Mouse (Mus musculus) MEL (cell line): ENCODE data around the gene Kansl3. TPM values are rescaled to one million over a fixed set of nuclear protein-coding genes. Genes with fewer than 3 reads are reported as not detected.

Experiments used
- DNase-seq: peaks from one replicate; pipeline ENCODE4 v3.0.0; 2011; ENCODE audit warnings: low read depth, low spot score
- H3K27ac ChIP-seq: 2 replicates; pipeline ENCODE4 v1.5.1; 2012; ENCODE audit warnings: low read depth, mild to moderate bottlenecking, control low read depth, low read length, moderate library complexity; ENCODE audit not compliant: control insufficient read depth
- H3K27me3 ChIP-seq, 2 experiments: fragments of 150-350 bp in 1 of 2; sonication (generic) in 1 of 2; 2 replicates each; pipeline ENCODE4 v1.6.1; 2012; ENCODE audit warnings: low read length in 2 of 2, mild to moderate bottlenecking in 2 of 2, improper control_type of control experiment in 1 of 2, moderate library complexity in 1 of 2; ENCODE audit not compliant: insufficient read depth in 2 of 2, control insufficient read depth in 1 of 2
- H3K36me3 ChIP-seq, 2 experiments: 2 replicates each; pipeline ENCODE4 v1.6.1; 2012 to 2014; ENCODE audit warnings: low read length in 2 of 2, improper control_type of control experiment in 1 of 2, inconsistent platforms in 1 of 2, mild to moderate bottlenecking in 1 of 2; ENCODE audit not compliant: insufficient read depth in 2 of 2, control insufficient read depth in 1 of 2
- H3K4me1 ChIP-seq, 2 experiments: fragments of 150-350 bp in 1 of 2; sonication (generic) in 1 of 2; 2 replicates each; pipeline ENCODE4 v1.6.1; 2012; ENCODE audit warnings: low read length in 2 of 2, improper control_type of control experiment in 1 of 2, mild to moderate bottlenecking in 1 of 2; ENCODE audit not compliant: insufficient read depth in 2 of 2, control insufficient read depth in 1 of 2
- H3K4me3 ChIP-seq, 2 experiments: fragments of 150-350 bp in 1 of 2; sonication (generic) in 1 of 2; 2 replicates each; pipeline ENCODE4 v1.5.1; 2012; ENCODE audit warnings: low read depth in 2 of 2, low read length in 2 of 2, mild to moderate bottlenecking in 2 of 2, moderate library complexity in 2 of 2, control low read depth in 1 of 2, improper control_type of control experiment in 1 of 2; ENCODE audit not compliant: control insufficient read depth in 1 of 2, insufficient read depth in 1 of 2
- H3K79me2 ChIP-seq: 2 replicates; pipeline ENCODE4 v1.6.1; 2012; ENCODE audit warnings: mild to moderate bottlenecking, low read length, moderate library complexity; ENCODE audit not compliant: control insufficient read depth, poor library complexity, insufficient read depth
- H3K9ac ChIP-seq: 2 replicates; pipeline ENCODE4 v1.6.1; 2012; ENCODE audit warnings: low read depth, mild to moderate bottlenecking, control low read depth, low read length, moderate library complexity; ENCODE audit not compliant: control insufficient read depth, poor library complexity, severe bottlenecking
- H3K9me3 ChIP-seq: fragments of 150-350 bp; sonication (generic); replicated peaks from 2 replicates; pipeline ENCODE4 v1.6.1; 2012; ENCODE audit warnings: mild to moderate bottlenecking, low read length, improper control_type of control experiment, moderate library complexity; ENCODE audit not compliant: insufficient read depth
- CHD1 ChIP-seq: IDR thresholded peaks from 2 replicates; pipeline ENCODE4 v1.6.1; 2012; ENCODE audit warnings: low read depth, mild to moderate bottlenecking, inconsistent platforms, low read length, improper control_type of control experiment
- E2F4 ChIP-seq: IDR thresholded peaks from 2 replicates; pipeline ENCODE4 v1.6.1; 2011; ENCODE audit warnings: low read depth, low read length, improper control_type of control experiment, borderline replicate concordance
- ELF1 ChIP-seq: IDR thresholded peaks from 2 replicates; pipeline ENCODE4 v1.6.1; 2014; ENCODE audit warnings: low read depth, mild to moderate bottlenecking, inconsistent platforms, low read length, improper control_type of control experiment, moderate library complexity
- EP300 ChIP-seq, 2 experiments: IDR thresholded peaks; 2 replicates each; pipeline ENCODE4 v1.6.1; 2011; ENCODE audit warnings: improper control_type of control experiment in 2 of 2, low read length in 2 of 2, low read depth in 1 of 2, mild to moderate bottlenecking in 1 of 2
- GABPA ChIP-seq: IDR thresholded peaks from 2 replicates; pipeline ENCODE4 v1.6.1; 2012; ENCODE audit warnings: low read depth, mild to moderate bottlenecking, inconsistent platforms, low read length, improper control_type of control experiment, moderate library complexity
- KAT2A ChIP-seq: conservative IDR thresholded peaks from 2 replicates; pipeline ENCODE4 v1.6.1; 2012; ENCODE audit warnings: low read depth, low read length, improper control_type of control experiment, inconsistent platforms
- MAFK ChIP-seq: IDR thresholded peaks from 2 replicates; pipeline ENCODE4 v1.6.1; 2011; ENCODE audit warnings: low read depth, mild to moderate bottlenecking, low read length, improper control_type of control experiment, borderline replicate concordance
- MYB ChIP-seq: IDR thresholded peaks from 2 replicates; pipeline ENCODE4 v1.6.1; 2011; ENCODE audit warnings: mild to moderate bottlenecking, low read depth, low read length, improper control_type of control experiment
- MYC ChIP-seq: IDR thresholded peaks from 2 replicates; pipeline ENCODE4 v1.6.1; 2011; ENCODE audit warnings: low read depth, mild to moderate bottlenecking, low read length, improper control_type of control experiment, moderate library complexity
- POLR2AphosphoS2 ChIP-seq: IDR thresholded peaks from 2 replicates; pipeline ENCODE4 v1.6.1; 2011; ENCODE audit warnings: low read length, improper control_type of control experiment
- RCOR1 ChIP-seq: IDR thresholded peaks from 2 replicates; pipeline ENCODE4 v1.6.1; 2012; ENCODE audit warnings: low read depth, mild to moderate bottlenecking, inconsistent platforms, low read length, improper control_type of control experiment
- SIN3A ChIP-seq: IDR thresholded peaks from 2 replicates; pipeline ENCODE4 v1.6.1; 2012; ENCODE audit warnings: low read length, improper control_type of control experiment, inconsistent platforms
- SMC3 ChIP-seq: IDR thresholded peaks from 2 replicates; pipeline ENCODE4 v1.6.1; 2011; ENCODE audit warnings: low read depth, low read length, improper control_type of control experiment
- TAL1 ChIP-seq: IDR thresholded peaks from 2 replicates; pipeline ENCODE4 v1.6.1; 2012; ENCODE audit warnings: mild to moderate bottlenecking, inconsistent platforms, low read length, moderate library complexity, mixed read lengths
- TCF12 ChIP-seq: IDR thresholded peaks from 2 replicates; pipeline ENCODE4 v1.6.1; 2014; ENCODE audit warnings: low read depth, mild to moderate bottlenecking, inconsistent platforms, low read length, improper control_type of control experiment, moderate library complexity
- ZC3H11A ChIP-seq: IDR thresholded peaks from 2 replicates; pipeline ENCODE4 v1.6.1; 2012; ENCODE audit warnings: low read depth, mild to moderate bottlenecking, inconsistent platforms, low read length, improper control_type of control experiment
- ZNF384 ChIP-seq: IDR thresholded peaks from 2 replicates; pipeline ENCODE4 v1.6.1; 2012; ENCODE audit warnings: low read depth, mild to moderate bottlenecking, inconsistent platforms, low read length, improper control_type of control experiment
- polyA plus RNA-seq, 2 experiments: library from polyadenylated mRNA; stranded (reverse) in 1 of 2; unstranded in 1 of 2; fragments of >175 nt in 1 of 2; fragments of >200 nt in 1 of 2; gene quantifications; 2 replicates each; pipeline versions ENCODE4 v1.2.1 to v1.2.4; 2012; ENCODE audit warnings: low replicate concordance in 2 of 2, low read depth in 1 of 2; ENCODE audit not compliant: insufficient read length in 2 of 2, insufficient read depth in 1 of 2, missing spikeins in 1 of 2
- total RNA-seq: library from RNA; depleted of rRNA; stranded (reverse); fragments of 300-350 nt; gene quantifications from 2 replicates; pipeline ENCODE4 v1.2.3, GENCODE M21; 2012

The Kansl3 gene
- total and polyA plus RNA-seq, 3 experiments: 29.0 to 55.4 (median 45.6) TPM

GRCm38 (mm10) chr1:36371934-36372845 lies 3.2 kb upstream of the Kansl3 start, which contains the start of gene Fer1l5 (continued):
- TF ChIP-seq ZC3H11A (no peak), TAL1 (no peak), E2F4 (no peak)

- Histone ChIP-seq H3K9me3 (no peaks in the 10 kb centered on the region), H3K4me3 (no peak overlapping the region), H3K79me2 (peaks cover 26% of the 10 kb centered on the region), H3K27me3 (no peaks in the 10 kb centered on the region), H3K27ac (no peak overlapping the region), H3K4me1 (peaks cover 2 to 19% of the 10 kb centered on the region in 2 experiments; a peak in 2 of 4 replicates), H3K36me3 (peaks cover 12 to 20% of the 10 kb centered on the region in 2 experiments; a peak in 3 of 4 replicates), H3K9ac (no peak overlapping the region)
- no peak for TF ChIP-seq GABPA
- no peak for TF ChIP-seq EP300 (IDR thresholded peaks at IDR 0.05; ENCODE audit: low read depth in 1 of 2, low read length in 2 of 2)
- TF ChIP-seq SMC3: no peak
- TF ChIP-seq RCOR1: no peak
- no peak for TF ChIP-seq POLR2AphosphoS2
- no peak for TF ChIP-seq ELF1
- TF ChIP-seq CHD1: no peak
- TF ChIP-seq MAFK: no peak
- TF ChIP-seq ZNF384: no peak
- no peak for TF ChIP-seq E2F4
- no peak for TF ChIP-seq KAT2A
- TF ChIP-seq TCF12: no peak
- TF ChIP-seq MYB: no peak
- TF ChIP-seq MYC: no peak
- TF ChIP-seq SIN3A: no peak
- no peak for DNase-seq
These were observed 1.9 kb upstream of the Kansl3 start for GRCm38 (mm10) chr1:36370918-36371317.
